Mouse (Mus musculus) hindbrain, embryonic 14.5 days (tissue): ENCODE measurements around the gene Slc9a3. TPM values are rescaled to one million over a fixed set of nuclear protein-coding genes. Genes with fewer than 3 reads are reported as not detected.

ENCODE experiments used
- ATAC-seq: fragments of 200-750 bp; cut with Nextera tagmentation; 2 replicates; pipeline ENCODE4 v1.8.0; 2017; ENCODE audit warnings: moderate number of reproducible peaks, mild to moderate bottlenecking, moderate TSS enrichment, moderate library complexity; ENCODE audit not compliant: low FRiP score
- DNase-seq: peaks from one replicate; pipeline ENCODE4 v3.0.0-alpha.2; 2015; ENCODE audit warnings: low spot score
- H3K27ac ChIP-seq: fragments of 300-500 bp; sonication (generic); 2 replicates; pipeline ENCODE4 v1.5.1; 2014; ENCODE audit warnings: mild to moderate bottlenecking, moderate library complexity
- H3K27me3 ChIP-seq: fragments of 300-500 bp; sonication (generic); 2 replicates; pipeline ENCODE4 v1.6.1; 2014; ENCODE audit warnings: mild to moderate bottlenecking, low read length, mixed read lengths; ENCODE audit not compliant: control insufficient read depth, insufficient read depth
- H3K36me3 ChIP-seq: fragments of 300-500 bp; sonication (generic); replicated peaks from 2 replicates; pipeline ENCODE4 v1.6.1; 2014; ENCODE audit not compliant: control insufficient read depth, insufficient read depth
- H3K4me1 ChIP-seq: fragments of 300-500 bp; sonication (generic); replicated peaks from 2 replicates; pipeline ENCODE4 v1.6.1; 2014; ENCODE audit warnings: antibody characterized with exemption, low read length, mixed read lengths; ENCODE audit not compliant: control insufficient read depth, insufficient read depth
- H3K4me2 ChIP-seq: fragments of 300-500 bp; sonication (generic); replicated peaks from 2 replicates; pipeline ENCODE4 v1.6.1; 2014; ENCODE audit warnings: mild to moderate bottlenecking, moderate library complexity
- H3K4me3 ChIP-seq: fragments of 300-500 bp; sonication (generic); replicated peaks from 2 replicates; pipeline ENCODE4 v1.5.1; 2014; ENCODE audit warnings: mild to moderate bottlenecking, low read length
- H3K9ac ChIP-seq: fragments of 300-500 bp; sonication (generic); 2 replicates; pipeline ENCODE4 v1.6.1; 2014
- H3K9me3 ChIP-seq: fragments of 300-500 bp; sonication (generic); 2 replicates; pipeline ENCODE4 v1.6.1; 2016; ENCODE audit warnings: low read length; ENCODE audit not compliant: control insufficient read depth
- WGBS: fragments of 180-500 bp; shearing (Covaris S2); extraction: QIAGEN DNeasy Blood & Tissue Kit; methylation state at CpG from one replicate; pipeline ENCODE4 v1.1.7; 2014; 5-methylcytosine and 5-hydroxymethylcytosine counted together
- polyA plus RNA-seq: library from polyadenylated mRNA; unstranded; fragments of >200 nt; fragmentation: Nextera tagmentation; extraction: Ambion mirVana; gene quantifications from 2 replicates; pipeline ENCODE4 v1.2.1, GENCODE M21; 2014

The Slc9a3 gene
- polyA plus RNA-seq = 0.46 TPM in 1 of 2 replicates, not detected in the other

GRCm38 (mm10) chr13:74121141-74121602 is at the start of gene Slc9a3:
Slc9a3 (plus strand) TSS chr13:74121457.
- WGBS = under 1% methylated on average over 35 of the region's 35 CpGs
- Histone ChIP-seq H3K36me3 (no peaks in the 10 kb centered on the region), H3K4me1 (no peaks in the 10 kb centered on the region), H3K9ac (peak within 1 kb of the TSS; percentile 32), H3K27me3 (peaks cover 41% of the 10 kb centered on the region), H3K4me3 (peak within 1 kb of the TSS; percentile 29), H3K4me2 (peak within 1 kb of the TSS; percentile 60), H3K9me3 (no peaks in the 10 kb centered on the region), H3K27ac (no peak within 1 kb of the TSS)
- ATAC-seq (peak; percentile 51; the same call in 1 of the 2 replicates), DNase-seq (no peak)

GRCm38 (mm10) chr13:74071714-74072113 is 49.5 kb upstream of the Slc9a3 start:
- DNase-seq (no peak), ATAC-seq (no peak)
- H3K9ac ChIP-seq = no peak overlapping the region
- WGBS = 84% methylated on average over 3 of the region's 3 CpGs
- no peaks in the 10 kb centered on the region for H3K9me3 ChIP-seq
- H3K36me3 ChIP-seq = no peaks in the 10 kb centered on the region
- H3K4me2 ChIP-seq = no peak overlapping the region
- no peak overlapping the region for H3K27ac ChIP-seq
- no peak overlapping the region for H3K4me3 ChIP-seq
- H3K4me1 ChIP-seq = no peaks in the 10 kb centered on the region
- no peaks in the 10 kb centered on the region for H3K27me3 ChIP-seq

GRCm38 (mm10) chr13:74073369-74073768 is 47.9 kb upstream of the Slc9a3 start:
- no peaks in the 10 kb centered on the region for H3K4me1 ChIP-seq
- H3K27me3 ChIP-seq = no peaks in the 10 kb centered on the region
- H3K27ac ChIP-seq = no peak overlapping the region
- no peak overlapping the region for H3K9ac ChIP-seq
- ATAC-seq (no peak), DNase-seq (no peak)
- WGBS = 93% methylated on average over 7 of the region's 7 CpGs
- no peaks in the 10 kb centered on the region for H3K36me3 ChIP-seq
- H3K4me3 ChIP-seq = no peak overlapping the region
- H3K9me3 ChIP-seq = no peaks in the 10 kb centered on the region
- no peak overlapping the region for H3K4me2 ChIP-seq

GRCm38 (mm10) chr13:74090265-74090664 is 31.0 kb upstream of the Slc9a3 start:
- no peaks in the 10 kb centered on the region for H3K27me3 ChIP-seq
- no peak for DNase-seq
- H3K36me3 ChIP-seq = no peaks in the 10 kb centered on the region
- no peaks in the 10 kb centered on the region for H3K9me3 ChIP-seq
- H3K4me1 ChIP-seq = no peaks in the 10 kb centered on the region
- no peak overlapping the region for H3K4me3 ChIP-seq
- no peak overlapping the region for H3K27ac ChIP-seq
- ATAC-seq = no peak
- H3K4me2 ChIP-seq = no peak overlapping the region
- no peak overlapping the region for H3K9ac ChIP-seq
- WGBS = 79% methylated on average over 3 of the region's 3 CpGs

- no peak for ATAC-seq
- 66% methylated on average over 2 of the region's 2 CpGs for WGBS
- Histone ChIP-seq H3K4me1 (no peaks in the 10 kb centered on the region), H3K9ac (no peak overlapping the region), H3K9me3 (no peaks in the 10 kb centered on the region), H3K27ac (no peak overlapping the region), H3K36me3 (no peaks in the 10 kb centered on the region), H3K4me2 (no peak overlapping the region), H3K27me3 (no peaks in the 10 kb centered on the region), H3K4me3 (no peak overlapping the region)
- DNase-seq = no peak
Measured at GRCm38 (mm10) chr13:74095936-74096335, 25.3 kb upstream of the Slc9a3 start.

GRCm38 (mm10) chr13:74096715-74097363 is 24.4 kb upstream of the Slc9a3 start:
- DNase-seq (peak; percentile 62), ATAC-seq (peak; percentile 86; the same call in 1 of the 2 replicates)
- no peaks in the 10 kb centered on the region for H3K27me3 ChIP-seq
- H3K4me1 ChIP-seq = no peaks in the 10 kb centered on the region
- WGBS = 38% methylated on average over 2 of the region's 2 CpGs
- no peaks in the 10 kb centered on the region for H3K36me3 ChIP-seq
- no peak overlapping the region for H3K27ac ChIP-seq
- no peak overlapping the region for H3K4me3 ChIP-seq
- H3K4me2 ChIP-seq = no peak overlapping the region
- H3K9me3 ChIP-seq = no peaks in the 10 kb centered on the region
- H3K9ac ChIP-seq = no peak overlapping the region

- ATAC-seq = no peak
- 81% methylated on average over 6 of the region's 6 CpGs for WGBS
Measured at GRCm38 (mm10) chr13:74098913-74099312, 22.3 kb upstream of the Slc9a3 start.

GRCm38 (mm10) chr13:74102108-74102830 is 19.0 kb upstream of the Slc9a3 start:
- H3K36me3 ChIP-seq = no peaks in the 10 kb centered on the region
- WGBS = 89% methylated on average over 8 of the region's 8 CpGs
- no peaks in the 10 kb centered on the region for H3K4me1 ChIP-seq

More at GRCm38 (mm10) chr13:74098913-74099312, 22.3 kb upstream of the Slc9a3 start:
- H3K9me3 ChIP-seq = no peaks in the 10 kb centered on the region
- no peaks in the 10 kb centered on the region for H3K27me3 ChIP-seq
- H3K9ac ChIP-seq = no peak overlapping the region
- no peak overlapping the region for H3K27ac ChIP-seq
- no peaks in the 10 kb centered on the region for H3K4me1 ChIP-seq
- no peak overlapping the region for H3K4me3 ChIP-seq
- H3K4me2 ChIP-seq = no peak overlapping the region
- no peak for DNase-seq
- H3K36me3 ChIP-seq = no peaks in the 10 kb centered on the region

GRCm38 (mm10) chr13:74102831-74103582 is 18.2 kb upstream of the Slc9a3 start:
- Histone ChIP-seq H3K27me3 (no peaks in the 10 kb centered on the region), H3K36me3 (no peaks in the 10 kb centered on the region), H3K9ac (no peak overlapping the region), H3K9me3 (no peaks in the 10 kb centered on the region), H3K4me1 (no peaks in the 10 kb centered on the region), H3K4me2 (no peak overlapping the region), H3K27ac (no peak overlapping the region), H3K4me3 (no peak overlapping the region)
- WGBS = 81% methylated on average over 4 of the region's 4 CpGs
- ATAC-seq (no peak), DNase-seq (no peak)

More at GRCm38 (mm10) chr13:74102108-74102830, 19.0 kb upstream of the Slc9a3 start:
- no peaks in the 10 kb centered on the region for H3K9me3 ChIP-seq
- no peaks in the 10 kb centered on the region for H3K27me3 ChIP-seq
- H3K4me3 ChIP-seq = no peak overlapping the region
- no peak for DNase-seq
- H3K27ac ChIP-seq = no peak overlapping the region
- no peak for ATAC-seq
- no peak overlapping the region for H3K4me2 ChIP-seq
- no peak overlapping the region for H3K9ac ChIP-seq
